31 mouse cellular contexts compared by ENCODE assay signal in genomic region chr16:10762569-10763180, GRCm38 (mm10). TPM values are rescaled to one million over a fixed set of nuclear protein-coding genes. Genes with fewer than 3 reads are reported as not detected.
DNase-seq lines count a peak whose midpoint lies in the region; ATAC-seq and TF ChIP-seq lines count a peak whose summit lies in the region.
"Had no signal": no experiment of that assay in that cellular context is flagged by ENCODE, and none has a peak within 500 bp of the region (broad histone marks: within the 10 kb centered on the region; RNA-seq: fewer than 3 reads in every experiment).

No protein-coding gene starts in this region.

- no peak overlapping the region for H3K4me2 ChIP-seq in lung, postnatal 0 days (replicated peaks; ENCODE audit: low read depth, low read length)
- no peak overlapping the region for H3K4me2 ChIP-seq in myocyte (ENCODE audit: low read depth)
- H3K4me2 ChIP-seq: embryonic facial prominence, embryonic 13.5 days; embryonic facial prominence, embryonic 15.5 days; forebrain, embryonic 12.5 days had no signal

- H3K4me3 ChIP-seq in lung, postnatal 0 days (ENCODE audit: low read depth, low read length) = no peak overlapping the region
- H3K4me3 ChIP-seq in lung, adult 2 months (replicated peaks; ENCODE audit: extremely low read depth, low read depth, low read length) = no peak overlapping the region
- no peak overlapping the region for H3K4me3 ChIP-seq in myocyte
- H3K4me3 ChIP-seq: embryonic facial prominence, embryonic 13.5 days; embryonic facial prominence, embryonic 15.5 days; erythroblast, embryonic 14.5 days; forebrain, embryonic 10.5 days; forebrain, embryonic 12.5 days had no signal

- H3K9ac ChIP-seq in lung, postnatal 0 days (replicated peaks; ENCODE audit: low read depth) = no peak overlapping the region
- H3K9ac ChIP-seq: embryonic facial prominence, embryonic 13.5 days; embryonic facial prominence, embryonic 15.5 days; forebrain, embryonic 12.5 days had no signal

- intact Hi-C loops in left cerebral cortex, postnatal 10 days (cut with DNase I) = no loop called here

- H3K27ac ChIP-seq in lung, postnatal 0 days (ENCODE audit: low read length) = no peak overlapping the region
- H3K27ac ChIP-seq: embryonic facial prominence, embryonic 13.5 days; embryonic facial prominence, embryonic 15.5 days; forebrain, embryonic 10.5 days; forebrain, embryonic 12.5 days had no signal

- H3K4me1 ChIP-seq in lung, postnatal 0 days (ENCODE audit: insufficient read depth, low read depth, low read length) = peaks cover 3% of the 10 kb centered on the region; the same call in 1 of the 2 replicates
- no peaks in the 10 kb centered on the region for H3K4me1 ChIP-seq in lung, adult 2 months (ENCODE audit: control insufficient read depth, insufficient read depth, low read length)
- H3K4me1 ChIP-seq: embryonic facial prominence, embryonic 13.5 days; forebrain, embryonic 12.5 days had no signal

- TF ChIP-seq CTCF in lung, postnatal 0 days (IDR thresholded peaks at IDR 0.05) = no peak
- no peak for TF ChIP-seq CTCF in lung, adult 2 months (IDR thresholded peaks at IDR 0.05; ENCODE audit: insufficient read depth, low read length)

- no peaks in the 10 kb centered on the region for H3K79me2 ChIP-seq in myocyte (ENCODE audit: control insufficient read depth, insufficient read depth)

- no peak for TF ChIP-seq EP300 in lung, postnatal 0 days (IDR thresholded peaks at IDR 0.05)

- no peak overlapping the region for H3ac ChIP-seq in myocyte (ENCODE audit: control insufficient read depth, insufficient read length)

- WGBS in lung, postnatal 0 days = 60% methylated on average over 5 of the region's 5 CpGs
- 72% methylated on average over 5 of the region's 5 CpGs for WGBS in lung, adult 2 months

- peak; percentile 52 for DNase-seq in kidney, postnatal 10 days
- no peak for DNase-seq in kidney, adult 8-10 months
- peak; percentile 52 for DNase-seq in lung, postnatal 0 days (ENCODE audit: low spot score)
- DNase-seq in lung, adult 18-20 months = no peak
- DNase-seq in lung, postnatal 36 days = peak; percentile 42
- no peak for DNase-seq in lung, adult 2 months
- no peak for DNase-seq in left cerebral cortex, postnatal 10 days (ENCODE audit: extremely low spot score in 1 of 2, low spot score in 2 of 2)
- DNase-seq: adrenal gland, adult 2 months; adrenal gland, postnatal 10 days; adrenal gland, postnatal 25 days; cerebellum, adult 11 months; cerebellum, adult 18-20 months; cerebellum, adult 8-10 months; cerebellum, adult 9-11 months; cerebellum, postnatal 14 days; cerebellum, postnatal 36 days; embryo, embryonic 11 days had no signal

- TF ChIP-seq POLR2A in lung, adult 2 months (IDR thresholded peaks at IDR 0.05; ENCODE audit: borderline replicate concordance, extremely low read depth, low read depth, low read length) = no peak
- no peak for TF ChIP-seq POLR2A in myocyte (IDR thresholded peaks at IDR 0.05; ENCODE audit: insufficient read length, low read depth)

- no peaks in the 10 kb centered on the region for H3K27me3 ChIP-seq in lung, postnatal 0 days (replicated peaks; ENCODE audit: insufficient read depth, low read length)
- H3K27me3 ChIP-seq in myocyte (ENCODE audit: control insufficient read depth, insufficient read depth, insufficient read length) = no peaks in the 10 kb centered on the region
- H3K27me3 ChIP-seq: embryonic facial prominence, embryonic 13.5 days; embryonic facial prominence, embryonic 15.5 days; forebrain, embryonic 12.5 days had no signal

- no peaks in the 10 kb centered on the region for H3K9me3 ChIP-seq in lung, postnatal 0 days (ENCODE audit: low read length)
- H3K9me3 ChIP-seq: embryonic facial prominence, embryonic 13.5 days; embryonic facial prominence, embryonic 15.5 days; forebrain, embryonic 10.5 days; forebrain, embryonic 12.5 days had no signal

- peak; percentile 47 for ATAC-seq in lung, postnatal 0 days
- ATAC-seq: forebrain, embryonic 14.5 days had no signal

- no peaks in the 10 kb centered on the region for H3K36me3 ChIP-seq in lung, postnatal 0 days (ENCODE audit: insufficient read depth, low read length)
- H3K36me3 ChIP-seq in myocyte (ENCODE audit: control insufficient read depth, insufficient read depth) = no peaks in the 10 kb centered on the region
- H3K36me3 ChIP-seq: embryonic facial prominence, embryonic 13.5 days; embryonic facial prominence, embryonic 15.5 days; forebrain, embryonic 10.5 days; forebrain, embryonic 12.5 days had no signal

TF ChIP-seq in myocyte, 11 proteins besides CTCF, POLR2A, EP300 and RAD21:
- TF ChIP-seq CEBPB (IDR thresholded peaks at IDR 0.05; ENCODE audit: insufficient read depth, poor library complexity, severe bottlenecking) (no peak), USF1 (IDR thresholded peaks at IDR 0.05; ENCODE audit: low read depth) (no peak), MYOG (IDR thresholded peaks at IDR 0.05; ENCODE audit: control insufficient read depth in 1 of 3, insufficient read depth in 1 of 3, insufficient read length in 2 of 3, low read depth in 2 of 3) (peak in 1 of 3 experiments; percentile 28), REST (IDR thresholded peaks at IDR 0.05; ENCODE audit: insufficient read depth, insufficient read length) (no peak), SRF (IDR thresholded peaks at IDR 0.05; ENCODE audit: control insufficient read depth, insufficient read length, low read depth) (no peak), TCF3 (IDR thresholded peaks at IDR 0.05; ENCODE audit: insufficient read length, low read depth) (no peak), MYOD1 (IDR thresholded peaks at IDR 0.05; ENCODE audit: control insufficient read depth in 1 of 3, insufficient read length in 2 of 3, low read depth in 2 of 3) (peak in 2 of 3 experiments; percentile 32 to 43)

RNA-seq across cellular contexts. Expression of gene Socs1, which starts 22.7 kb away (rescaled TPM):
- polyA plus RNA-seq in lung, postnatal 0 days (2015; fragmentation: Nextera tagmentation; extraction: Ambion mirVana) = 9.0 and 13.4 TPM in 2 replicates
- polyA plus RNA-seq in lung, adult 2 months (2012; rRNA removed) = 8.8 and 11.6 TPM in 2 replicates
- polyA plus RNA-seq in myocyte (2012; fragmentation: generic; extraction: Trizol) = 1.7 TPM
- 1 to 10 TPM; 1.3 to 1.5 TPM for total RNA-seq in left cerebral cortex, postnatal 10 days (2021)

RNA-seq across cellular contexts. Expression of gene Tnp2, which starts 25.8 kb away (rescaled TPM):
- not detected in 2 replicates for polyA plus RNA-seq in lung, postnatal 0 days (2015; fragmentation: Nextera tagmentation; extraction: Ambion mirVana)
- polyA plus RNA-seq in lung, adult 2 months (2012; rRNA removed) = 0.82 and 2.7 TPM in 2 replicates
- polyA plus RNA-seq in myocyte (2012; fragmentation: generic; extraction: Trizol) = 0.12 TPM
- total RNA-seq in left cerebral cortex, postnatal 10 days (2021) = not detected
- total RNA-seq: adrenal gland, adult 2 months; adrenal gland, postnatal 10 days; adrenal gland, postnatal 25 days; adrenal gland, postnatal 4 days; common myeloid progenitor, adult 5-6 weeks; ES-E14; MEL had no signal
- polyA plus RNA-seq: adrenal gland, adult 2 months; brain, embryonic 14.5 days; C2C12; embryonic facial prominence, embryonic 11.5 days; embryonic facial prominence, embryonic 13.5 days; embryonic facial prominence, embryonic 15.5 days; erythroblast, embryonic 14.5 days; forebrain, embryonic 10.5 days; forebrain, embryonic 12.5 days; forebrain, embryonic 14.5 days had no signal

RNA-seq across cellular contexts. Expression of gene Prm3, which starts 28.0 kb away (rescaled TPM):
- polyA plus RNA-seq in lung, postnatal 0 days (2015; fragmentation: Nextera tagmentation; extraction: Ambion mirVana) = not detected in 2 replicates
- polyA plus RNA-seq in lung, adult 2 months (2012; rRNA removed) = not detected in 2 replicates
- polyA plus RNA-seq in myocyte (2012; fragmentation: generic; extraction: Trizol) = not detected
- total RNA-seq in left cerebral cortex, postnatal 10 days (2021) = not detected
- total RNA-seq: adrenal gland, adult 2 months; adrenal gland, postnatal 10 days; adrenal gland, postnatal 25 days; adrenal gland, postnatal 4 days; common myeloid progenitor, adult 5-6 weeks; ES-E14; MEL had no signal
- polyA plus RNA-seq: adrenal gland, adult 2 months; brain, embryonic 14.5 days; C2C12; embryonic facial prominence, embryonic 11.5 days; embryonic facial prominence, embryonic 13.5 days; embryonic facial prominence, embryonic 15.5 days; erythroblast, embryonic 14.5 days; forebrain, embryonic 10.5 days; forebrain, embryonic 12.5 days; forebrain, embryonic 14.5 days had no signal

RNA-seq across cellular contexts. Expression of gene Prm2, which starts 33.3 kb away (rescaled TPM):
- polyA plus RNA-seq in lung, postnatal 0 days (2015; fragmentation: Nextera tagmentation; extraction: Ambion mirVana) = not detected in 2 replicates
- polyA plus RNA-seq in lung, adult 2 months (2012; rRNA removed) = 0.83 and 1.8 TPM in 2 replicates
- polyA plus RNA-seq in myocyte (2012; fragmentation: generic; extraction: Trizol) = not detected
- not detected for total RNA-seq in left cerebral cortex, postnatal 10 days (2021)
- total RNA-seq: adrenal gland, adult 2 months; adrenal gland, postnatal 10 days; adrenal gland, postnatal 25 days; adrenal gland, postnatal 4 days; common myeloid progenitor, adult 5-6 weeks; ES-E14; MEL had no signal
- polyA plus RNA-seq: brain, embryonic 14.5 days; C2C12; embryonic facial prominence, embryonic 11.5 days; embryonic facial prominence, embryonic 13.5 days; embryonic facial prominence, embryonic 15.5 days; erythroblast, embryonic 14.5 days; forebrain, embryonic 10.5 days; forebrain, embryonic 12.5 days; forebrain, embryonic 14.5 days had no signal

RNA-seq across cellular contexts. Expression of gene Prm1, which starts 43.0 kb away (rescaled TPM):
- polyA plus RNA-seq in lung, postnatal 0 days (2015; fragmentation: Nextera tagmentation; extraction: Ambion mirVana) = not detected in 2 replicates
- 0.36 and 1.8 TPM in 2 replicates for polyA plus RNA-seq in lung, adult 2 months (2012; rRNA removed)
- polyA plus RNA-seq in myocyte (2012; fragmentation: generic; extraction: Trizol) = not detected
- not detected for total RNA-seq in left cerebral cortex, postnatal 10 days (2021)
- total RNA-seq: adrenal gland, adult 2 months; adrenal gland, postnatal 10 days; adrenal gland, postnatal 25 days; adrenal gland, postnatal 4 days; common myeloid progenitor, adult 5-6 weeks; ES-E14; MEL had no signal
- polyA plus RNA-seq: adrenal gland, adult 2 months; brain, embryonic 14.5 days; C2C12; embryonic facial prominence, embryonic 11.5 days; embryonic facial prominence, embryonic 13.5 days; embryonic facial prominence, embryonic 15.5 days; erythroblast, embryonic 14.5 days; forebrain, embryonic 10.5 days; forebrain, embryonic 12.5 days; forebrain, embryonic 14.5 days had no signal

Comparison
In these comparisons a context has a peak if more than half of its experiments do, and no peak if none do; other contexts are left out.
1. DNase-seq: peak in kidney, postnatal 10 days (single experiment), lung, postnatal 0 days (single experiment) and lung, postnatal 36 days (single experiment); none in kidney, adult 8-10 months (0 of 2), lung, adult 18-20 months (0 of 2), lung, adult 2 months (single experiment) and left cerebral cortex, postnatal 10 days (0 of 2).